Mouse (Mus musculus): ENCODE measurements at regions not wholly inside any gene's neighbourhood (a gene's known extent, or its start where the extent isn't known, plus 50 kb on each side); places are given as distances from the start of the nearest gene placed in this dataset.

DNA sequence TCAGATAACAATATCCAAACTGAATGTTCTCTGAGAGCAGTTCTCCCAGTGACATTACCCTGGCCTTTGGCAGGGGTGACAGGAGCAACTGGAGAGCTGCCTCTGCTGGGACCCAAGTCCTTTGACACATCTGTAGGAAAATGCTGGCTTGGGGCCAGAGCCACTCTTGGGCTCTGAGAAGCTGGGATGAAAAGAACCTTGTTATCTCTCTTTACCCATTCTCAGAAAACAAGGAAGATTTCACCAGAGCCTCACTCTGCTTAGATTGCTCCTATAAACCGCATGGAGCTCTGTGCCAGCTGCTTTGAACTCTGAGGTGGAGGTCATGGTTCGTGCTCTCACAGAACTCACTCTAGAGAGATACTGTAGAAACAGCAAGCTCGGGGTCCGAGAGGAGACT, 71.7 kb upstream of the Jak1 start:
- Histone ChIP-seq H3K36me3 (no peaks in the 10 kb centered on the region), H3K4me2 (no peak overlapping the region), H3K4me1 (replicated peaks) (no peaks in the 10 kb centered on the region), H3K27ac (no peak overlapping the region), H3K9me3 (no peaks in the 10 kb centered on the region), H3K9ac (no peak overlapping the region), H3K27me3 (no peaks in the 10 kb centered on the region), H3K4me3 (no peak overlapping the region)
- ATAC-seq (ENCODE audit: low FRiP score), result no peak
- WGBS, result 72% methylated on average over 4 of the region's 4 CpGs

DNA sequence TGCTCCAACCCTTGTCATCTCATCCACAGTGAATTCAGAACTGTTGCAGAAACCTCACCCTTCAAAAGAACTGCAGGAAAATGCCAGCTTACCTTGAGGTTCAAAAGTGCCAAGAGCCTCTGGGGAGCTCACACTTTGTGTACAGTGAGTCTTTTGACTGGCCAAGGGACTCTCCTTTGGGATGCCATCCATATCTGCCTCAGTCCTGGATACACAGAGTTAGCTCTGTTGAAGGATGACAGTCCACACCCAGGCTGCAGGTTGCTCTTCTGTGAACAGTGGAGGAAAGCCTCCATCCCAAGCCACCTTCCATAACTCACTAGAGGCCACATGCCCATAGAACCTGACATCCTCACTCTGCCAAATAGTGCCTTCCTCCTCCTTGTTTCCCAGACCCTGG, 71.3 kb upstream of the Jak1 start:
- no peaks in the 10 kb centered on the region for H3K4me1 ChIP-seq (replicated peaks)
- no peak overlapping the region for H3K27ac ChIP-seq
- no peak for ATAC-seq (ENCODE audit: low FRiP score)
- H3K9ac ChIP-seq, result no peak overlapping the region
- H3K4me3 ChIP-seq, result no peak overlapping the region
- no peaks in the 10 kb centered on the region for H3K36me3 ChIP-seq
- no peak overlapping the region for H3K4me2 ChIP-seq
- H3K27me3 ChIP-seq, result no peaks in the 10 kb centered on the region
- H3K9me3 ChIP-seq, result no peaks in the 10 kb centered on the region

DNA sequence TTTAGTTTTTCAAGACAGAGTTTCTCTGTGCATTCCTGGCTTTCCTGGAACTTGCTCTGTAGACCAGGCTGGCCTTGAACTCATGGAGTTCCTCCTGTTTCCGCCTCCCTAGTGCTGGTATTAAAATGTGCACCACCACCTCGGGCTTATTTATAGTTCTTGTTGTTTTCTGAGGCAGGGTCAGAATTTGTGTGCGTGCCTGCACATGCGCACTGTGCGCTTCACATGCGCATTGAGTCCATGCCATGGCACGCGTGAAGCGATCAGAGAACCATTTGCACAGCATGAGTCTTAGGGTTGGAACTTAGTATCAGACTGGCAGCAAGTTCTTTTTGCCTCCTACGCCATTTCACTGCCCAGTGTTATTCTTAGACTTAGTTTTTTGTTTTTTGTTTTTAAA, 68.8 kb upstream of the Jak1 start:
- Histone ChIP-seq H3K9me3 (no peaks in the 10 kb centered on the region), H3K27me3 (no peaks in the 10 kb centered on the region), H3K36me3 (no peaks in the 10 kb centered on the region), H3K27ac (no peak overlapping the region), H3K9ac (no peak overlapping the region), H3K4me1 (replicated peaks) (no peaks in the 10 kb centered on the region), H3K4me3 (no peak overlapping the region), H3K4me2 (no peak overlapping the region)
- ATAC-seq (ENCODE audit: low FRiP score), result no peak
- WGBS, result 93% methylated on average over 10 of the region's 10 CpGs

DNA sequence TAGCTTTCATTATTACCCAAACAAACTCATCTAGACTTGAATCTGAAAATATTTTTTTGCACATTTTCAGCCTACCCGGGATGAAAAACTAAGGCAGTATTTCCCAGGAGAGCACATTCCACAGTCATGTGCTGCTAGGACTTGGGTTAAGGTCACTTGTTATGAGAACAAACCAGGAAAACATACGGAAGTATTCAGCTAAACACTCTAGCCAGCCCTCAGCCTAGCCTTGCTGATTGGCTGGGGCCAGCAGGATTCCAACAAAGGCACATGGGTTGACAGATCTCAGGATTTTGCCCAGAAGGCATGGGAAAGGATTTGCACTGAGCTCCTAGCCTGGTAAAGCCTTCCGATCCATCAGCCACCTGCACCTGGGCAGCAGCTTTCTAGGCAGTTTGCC, 68.0 kb upstream of the Jak1 start:
- 79% methylated on average over 3 of the region's 3 CpGs for WGBS
- Histone ChIP-seq H3K4me2 (no peak overlapping the region), H3K27ac (no peak overlapping the region), H3K27me3 (0 out of 2 replicates have a peak, but pooled peaks cover 6% of the 10 kb centered on the region), H3K36me3 (no peaks in the 10 kb centered on the region), H3K9ac (no peak overlapping the region), H3K9me3 (no peaks in the 10 kb centered on the region), H3K4me3 (no peak overlapping the region), H3K4me1 (replicated peaks) (no peaks in the 10 kb centered on the region)
- no peak for ATAC-seq (ENCODE audit: low FRiP score)

DNA sequence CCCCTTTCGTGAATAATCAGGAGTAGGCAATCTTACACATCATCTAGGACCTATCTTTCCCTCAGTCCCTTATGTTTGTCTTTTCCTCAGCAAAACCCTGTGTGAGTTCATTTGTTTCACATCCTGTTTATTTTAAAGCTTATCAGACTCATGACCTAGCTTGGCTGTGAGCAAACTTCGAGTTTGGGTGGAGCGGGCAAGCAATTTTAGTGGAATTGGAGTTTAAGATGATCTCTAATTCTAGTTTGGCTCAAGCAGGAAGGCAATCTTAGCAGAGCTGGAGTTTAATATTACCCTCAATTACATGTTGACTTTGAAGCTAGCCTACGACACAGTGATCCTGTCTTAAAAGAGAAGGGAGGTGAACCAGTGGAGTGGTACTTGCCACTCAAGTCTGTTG, 66.1 kb upstream of the Jak1 start:
- Histone ChIP-seq H3K9me3 (no peaks in the 10 kb centered on the region), H3K9ac (no peak overlapping the region), H3K27ac (no peak overlapping the region), H3K4me2 (no peak overlapping the region), H3K4me3 (no peak overlapping the region), H3K36me3 (no peaks in the 10 kb centered on the region), H3K4me1 (replicated peaks) (peaks cover 4% of the 10 kb centered on the region; the same call in 1 of the 2 replicates), H3K27me3 (0 out of 2 replicates have a peak, but pooled peaks cover 6% of the 10 kb centered on the region)
- ATAC-seq (ENCODE audit: low FRiP score), result no peak
- WGBS, result 88% methylated on average over 4 of the region's 4 CpGs

DNA sequence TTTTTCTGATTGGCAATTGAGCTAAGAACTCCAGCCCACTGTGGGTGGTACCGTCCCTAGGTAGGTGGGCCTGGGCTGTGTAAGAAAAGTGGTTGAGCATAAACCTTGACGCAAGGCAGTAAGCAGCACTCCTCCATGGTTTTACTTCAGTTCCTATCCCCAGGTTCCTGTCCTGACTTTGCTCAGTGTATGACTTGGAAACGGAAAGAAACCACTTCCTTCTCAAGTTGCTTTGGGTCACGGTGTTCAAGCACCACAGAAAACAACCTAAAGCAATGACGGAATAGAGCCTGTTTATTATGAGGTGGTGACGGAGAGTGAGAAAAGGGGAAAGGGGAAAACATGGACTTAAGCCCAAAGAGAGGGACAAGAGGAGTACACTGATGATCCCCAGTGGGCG, 64.0 kb upstream of the Jak1 start:
- 93% methylated on average over 7 of the region's 7 CpGs for WGBS
- no peak overlapping the region for H3K4me2 ChIP-seq
- no peak overlapping the region for H3K9ac ChIP-seq

DNA sequence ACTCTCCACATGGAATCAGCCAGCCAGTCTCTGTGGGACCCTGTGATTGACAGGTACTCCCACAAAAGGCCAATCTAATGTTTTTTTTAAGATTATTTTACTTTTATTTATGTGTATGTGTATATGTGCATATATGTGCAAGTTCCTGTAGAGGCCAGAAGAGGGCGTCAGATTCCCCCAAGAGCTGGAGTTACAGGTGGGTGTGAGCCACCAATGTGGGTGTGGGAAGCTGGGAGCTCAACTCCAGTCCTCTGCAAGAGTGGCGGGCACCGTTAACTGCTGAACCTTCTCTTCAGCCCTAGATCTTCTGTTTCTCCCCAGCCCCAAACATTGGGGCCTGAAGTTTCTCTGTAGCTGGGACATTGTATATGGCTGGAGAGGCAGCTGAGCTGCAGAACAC, 61.0 kb upstream of the Jak1 start:
- Histone ChIP-seq H3K36me3 (no peaks in the 10 kb centered on the region), H3K4me1 (replicated peaks) (peaks cover 4% of the 10 kb centered on the region; the same call in 1 of the 2 replicates), H3K4me3 (no peak overlapping the region), H3K9me3 (no peaks in the 10 kb centered on the region), H3K27me3 (0 out of 2 replicates have a peak, but pooled peaks cover 6% of the 10 kb centered on the region), H3K9ac (no peak overlapping the region), H3K27ac (no peak overlapping the region), H3K4me2 (no peak overlapping the region)
- no peak for ATAC-seq (ENCODE audit: low FRiP score)
- 84% methylated on average over 3 of the region's 3 CpGs for WGBS

More for the DNA sequence above, 64.0 kb upstream of the Jak1 start:
- no peak overlapping the region for H3K4me3 ChIP-seq
- no peak overlapping the region for H3K27ac ChIP-seq
- no peaks in the 10 kb centered on the region for H3K36me3 ChIP-seq
- H3K9me3 ChIP-seq, result no peaks in the 10 kb centered on the region
- peaks cover 4% of the 10 kb centered on the region; the same call in 1 of the 2 replicates for H3K4me1 ChIP-seq (replicated peaks)
- ATAC-seq (ENCODE audit: low FRiP score), result no peak
- 0 out of 2 replicates have a peak, but pooled peaks cover 6% of the 10 kb centered on the region for H3K27me3 ChIP-seq

DNA sequence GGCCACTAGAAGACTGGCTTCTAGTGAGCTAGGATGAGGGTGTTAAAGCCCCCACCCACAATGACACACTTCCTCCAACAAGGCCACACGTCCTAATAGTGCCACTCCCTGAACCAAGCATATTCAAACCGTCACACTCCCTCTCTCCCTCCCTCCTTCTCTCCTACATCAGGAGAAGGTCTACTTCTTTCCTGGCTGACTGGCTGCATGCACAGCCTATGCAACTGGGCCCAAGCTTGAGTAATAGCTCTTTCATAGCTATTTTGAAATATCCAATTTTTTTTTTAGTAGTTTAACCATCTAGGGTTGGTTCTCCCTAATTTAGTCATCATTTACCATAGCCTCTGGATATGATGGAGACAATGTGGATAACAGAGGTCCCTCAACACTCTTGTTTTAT, 56.6 kb upstream of the Jak1 start:
- H3K27ac ChIP-seq, result no peak overlapping the region
- no peak overlapping the region for H3K9ac ChIP-seq
- H3K9me3 ChIP-seq, result no peaks in the 10 kb centered on the region
- H3K4me1 ChIP-seq (replicated peaks), result no peaks in the 10 kb centered on the region
- H3K4me2 ChIP-seq, result no peak overlapping the region
- H3K27me3 ChIP-seq, result no peaks in the 10 kb centered on the region
- no peaks in the 10 kb centered on the region for H3K36me3 ChIP-seq
- ATAC-seq (ENCODE audit: low FRiP score), result no peak
- H3K4me3 ChIP-seq, result no peak overlapping the region
- 84% methylated on average over 2 of the region's 2 CpGs for WGBS

DNA sequence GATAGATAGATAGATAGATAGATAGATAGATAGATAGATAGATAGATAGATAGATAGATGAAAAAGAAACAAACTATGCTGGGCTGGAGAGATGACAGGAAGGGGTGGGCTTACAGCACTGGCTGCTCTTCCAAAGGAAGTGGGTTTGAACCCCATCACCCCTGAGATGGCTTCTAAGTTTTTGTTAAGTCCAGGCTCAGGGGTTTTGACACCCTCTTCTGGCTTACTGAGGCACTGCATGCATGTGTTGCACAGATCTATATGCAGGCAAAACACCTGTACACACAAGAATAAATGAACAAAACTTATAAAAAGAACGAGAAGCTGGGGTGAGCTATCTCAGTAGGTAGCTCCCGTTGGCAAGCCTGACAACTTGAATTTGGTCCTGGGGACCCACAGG, 55.5 kb upstream of the Jak1 start:
- ATAC-seq (ENCODE audit: low FRiP score), result no peak
- Histone ChIP-seq H3K36me3 (no peaks in the 10 kb centered on the region), H3K9me3 (no peaks in the 10 kb centered on the region), H3K4me2 (no peak overlapping the region), H3K4me1 (replicated peaks) (no peaks in the 10 kb centered on the region), H3K27me3 (no peaks in the 10 kb centered on the region), H3K4me3 (no peak overlapping the region), H3K9ac (no peak overlapping the region), H3K27ac (no peak overlapping the region)
- 84% methylated on average over 2 of the region's 2 CpGs for WGBS

DNA sequence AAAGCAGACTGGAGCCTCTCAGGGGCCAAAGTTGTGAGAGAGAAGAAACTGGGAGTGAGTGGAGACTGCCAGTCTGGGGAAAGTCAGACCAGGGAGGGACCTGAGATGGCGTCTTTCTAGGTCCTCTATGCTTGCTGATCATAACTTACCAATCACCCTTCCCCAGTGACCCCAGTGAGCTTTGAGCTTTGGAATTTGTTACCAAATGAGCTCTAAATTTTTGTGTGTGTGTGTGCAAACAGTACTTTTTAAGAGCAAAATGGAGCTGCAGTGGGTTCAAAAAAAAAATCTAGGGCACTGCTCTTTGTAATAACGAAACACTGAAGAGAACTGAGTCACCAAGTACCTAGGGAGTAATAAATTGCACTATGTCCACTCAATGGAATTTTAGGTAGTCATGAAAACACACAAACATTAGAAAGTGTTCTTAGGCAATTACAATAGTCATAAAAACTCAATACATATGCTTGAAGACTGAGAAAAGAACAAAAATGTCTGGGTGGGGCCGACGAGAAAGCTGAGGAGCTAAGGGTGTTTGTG, 54.7 kb upstream of the Jak1 start:
- 93% methylated on average over 4 of the region's 4 CpGs for WGBS
- no peaks in the 10 kb centered on the region for H3K9me3 ChIP-seq
- no peak overlapping the region for H3K27ac ChIP-seq
- H3K4me3 ChIP-seq, result no peak overlapping the region
- 0 out of 2 replicates have a peak, but pooled peaks cover 3% of the 10 kb centered on the region for H3K27me3 ChIP-seq
- H3K4me1 ChIP-seq (replicated peaks), result no peaks in the 10 kb centered on the region
- H3K4me2 ChIP-seq, result no peak overlapping the region
- no peak for ATAC-seq (ENCODE audit: low FRiP score)
- H3K9ac ChIP-seq, result no peak overlapping the region
- H3K36me3 ChIP-seq, result no peaks in the 10 kb centered on the region

DNA sequence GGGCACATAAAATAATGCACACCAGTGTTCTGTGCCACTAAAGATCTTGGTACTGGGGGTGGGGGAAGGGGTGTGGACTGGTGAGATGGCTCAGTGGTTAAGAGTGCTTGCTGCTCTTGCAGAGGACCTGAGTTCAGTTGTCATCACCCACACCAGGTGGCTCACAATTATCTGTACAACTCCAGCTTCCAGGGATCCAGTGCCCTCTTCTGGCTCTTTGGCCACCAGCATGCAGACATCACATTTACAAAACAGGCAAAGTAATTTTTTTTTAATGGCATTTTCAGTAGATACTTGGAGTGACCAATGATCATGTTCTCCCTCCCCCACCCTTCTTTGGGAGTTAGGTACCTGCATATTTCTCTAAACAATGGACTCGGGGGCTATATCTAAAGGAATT, 53.8 kb upstream of the Jak1 start:
- no peak for ATAC-seq (ENCODE audit: low FRiP score)
- WGBS, result 90% methylated on average over 1 of the region's 1 CpGs
- Histone ChIP-seq H3K4me1 (replicated peaks) (no peaks in the 10 kb centered on the region), H3K27ac (no peak overlapping the region), H3K27me3 (0 out of 2 replicates have a peak, but pooled peaks cover 4% of the 10 kb centered on the region), H3K9ac (no peak overlapping the region), H3K4me3 (no peak overlapping the region), H3K9me3 (no peaks in the 10 kb centered on the region), H3K36me3 (no peaks in the 10 kb centered on the region), H3K4me2 (no peak overlapping the region)

DNA sequence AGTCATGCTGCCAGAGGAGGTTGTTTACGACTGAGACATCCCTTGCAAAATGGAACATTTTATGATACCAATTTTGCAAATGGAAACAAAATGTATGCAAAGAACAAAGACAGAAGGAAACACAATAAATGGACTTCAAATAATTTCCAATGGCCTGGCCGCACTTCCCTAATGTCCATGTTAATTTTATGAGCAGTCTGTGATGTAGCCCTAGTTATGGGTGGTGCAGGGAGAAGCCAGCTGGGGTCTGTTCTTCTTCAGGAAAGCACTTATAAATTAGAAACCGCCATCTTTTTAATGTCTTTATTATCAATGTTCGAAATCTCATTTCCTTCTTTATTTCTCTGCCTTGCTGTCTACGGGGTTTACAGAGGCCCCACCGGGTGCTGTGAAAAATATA, 51.0 kb upstream of the Jak1 start:
- WGBS, result 86% methylated on average over 6 of the region's 6 CpGs
- no peak overlapping the region for H3K27ac ChIP-seq
- H3K4me1 ChIP-seq (replicated peaks), result no peaks in the 10 kb centered on the region
- no peaks in the 10 kb centered on the region for H3K9me3 ChIP-seq
- H3K4me2 ChIP-seq, result no peak overlapping the region
- no peak for ATAC-seq (ENCODE audit: low FRiP score)
- H3K27me3 ChIP-seq, result peaks cover 11% of the 10 kb centered on the region; the same call in 1 of the 2 replicates
- no peak overlapping the region for H3K9ac ChIP-seq
- no peak overlapping the region for H3K4me3 ChIP-seq
- no peaks in the 10 kb centered on the region for H3K36me3 ChIP-seq
